Mouse (Mus musculus) kidney, postnatal 10 days (tissue): Measurements from ENCODE around the gene Rtl3.

Source experiments
- DNase-seq: peaks from one replicate; pipeline ENCODE4 v3.0.0; 2021; ENCODE audit warnings: mixed read lengths

The Rtl3 gene

DNA sequence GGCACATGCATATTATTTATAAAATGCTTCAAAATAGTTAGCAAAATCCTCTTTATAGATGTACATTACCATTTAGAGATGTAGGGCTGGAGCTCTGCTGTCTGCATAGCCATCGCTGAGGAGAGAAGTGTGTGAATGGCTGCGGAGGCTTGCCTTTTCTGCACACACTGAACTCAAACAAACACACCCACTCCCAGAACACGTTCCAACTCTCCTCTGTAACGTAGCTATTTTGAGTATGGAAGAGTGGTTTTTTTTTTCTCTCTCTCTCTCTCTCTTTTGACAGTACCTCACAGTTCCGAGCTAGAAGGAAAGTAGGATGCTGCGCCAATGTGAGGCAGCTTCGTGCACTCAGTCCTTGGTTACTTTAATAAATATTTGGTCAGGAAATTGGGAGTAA is at the start of gene Rtl3:
TSS of gene Rtl3 (minus strand) at position 236 of the 400 bp plus-strand sequence.
- no peak for DNase-seq

DNA sequence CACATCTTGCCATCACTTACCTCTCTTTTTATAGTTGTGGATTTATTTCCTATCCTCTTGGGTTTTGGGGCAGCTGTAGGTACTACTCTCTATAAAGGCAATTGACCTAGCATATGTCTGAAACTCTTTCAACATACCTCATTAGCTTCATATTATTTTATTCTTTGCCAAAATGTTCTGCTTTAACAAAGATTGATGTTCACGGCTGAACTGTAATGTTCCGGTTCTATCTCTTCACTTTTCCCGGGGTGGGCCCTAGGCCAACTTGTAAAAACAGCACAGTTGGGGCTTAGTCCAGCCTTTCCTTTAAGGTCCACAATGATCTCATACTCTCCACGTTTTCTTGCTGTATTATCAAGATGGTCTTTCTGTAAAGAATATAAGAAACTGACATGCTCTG is 31.9 kb upstream of the Rtl3 start:
- DNase-seq: peak; percentile 20

DNA sequence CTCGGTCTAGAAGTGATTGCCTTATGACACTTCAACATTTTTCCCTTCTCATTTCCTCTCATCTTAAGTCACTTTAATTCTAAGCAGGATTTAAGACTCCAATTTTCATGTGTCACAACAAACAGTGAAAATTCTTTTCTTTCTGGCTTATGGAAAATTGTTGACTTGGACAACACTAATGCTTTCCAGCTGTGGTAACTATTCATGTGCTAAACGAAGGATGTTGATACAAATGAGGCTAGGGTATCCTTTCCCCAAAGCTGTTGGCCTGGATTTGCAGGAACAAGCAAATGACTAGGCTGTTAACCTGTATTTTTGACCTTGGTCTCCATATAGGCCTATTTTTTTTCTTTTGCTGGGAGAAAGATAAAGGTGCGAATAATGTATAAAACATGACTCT is 31.4 kb upstream of the Rtl3 start:
- DNase-seq: no peak

DNA sequence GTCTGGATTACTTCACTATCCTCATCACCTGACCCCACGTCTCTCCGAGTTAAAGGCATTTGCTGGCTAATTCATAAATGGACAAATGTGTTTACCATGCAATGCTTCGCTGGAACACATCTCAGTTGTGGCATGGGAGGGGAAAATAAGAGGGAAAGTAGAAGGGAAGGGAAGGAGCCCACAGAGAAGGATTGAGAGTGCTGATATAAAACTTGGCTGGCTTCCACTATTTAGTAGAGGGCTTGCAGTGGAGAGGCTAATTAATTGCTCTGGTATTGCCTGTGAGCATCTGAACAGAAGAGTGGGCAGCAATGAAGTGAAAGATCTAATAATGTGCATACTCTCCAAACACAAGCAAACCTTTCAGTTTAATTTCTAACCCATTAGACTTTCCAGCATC is 31.0 kb upstream of the Rtl3 start:
- DNase-seq: no peak

DNA sequence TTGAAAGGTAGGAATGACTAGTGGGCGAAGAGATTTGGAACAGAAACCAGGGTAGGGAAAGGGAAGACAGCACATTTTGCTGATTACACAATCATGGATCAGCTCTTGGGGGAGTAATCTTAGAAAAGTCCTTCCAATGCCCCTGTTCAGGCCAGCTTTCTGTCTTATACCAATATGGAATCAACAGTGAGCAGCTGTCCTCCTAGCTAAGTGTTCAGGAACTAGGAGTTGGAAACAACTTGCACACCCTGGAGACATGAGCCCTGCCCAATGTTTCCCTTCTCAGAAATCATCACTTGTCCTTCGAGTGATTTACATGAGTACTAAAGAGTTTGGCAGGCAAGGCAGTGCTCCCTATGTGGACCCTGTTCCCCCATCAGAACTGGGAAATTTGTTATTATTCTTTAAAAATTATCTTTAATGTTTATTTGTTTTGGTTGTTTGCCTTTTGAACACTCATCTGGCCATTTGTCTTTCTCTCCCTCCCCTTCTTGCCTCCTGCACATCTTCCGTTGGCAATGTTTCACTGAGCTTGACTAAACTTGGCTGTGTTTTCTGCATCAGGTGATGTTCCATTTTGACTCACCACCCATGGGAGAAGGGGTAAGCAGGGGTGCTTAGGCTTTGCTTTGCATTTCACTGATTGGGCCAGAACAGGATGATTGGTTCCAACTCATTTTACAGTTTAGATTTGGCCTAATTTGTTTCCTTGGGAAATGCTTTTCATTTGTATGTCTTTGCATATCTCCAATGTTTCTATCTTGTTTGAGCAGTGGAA is 13.3 kb upstream of the Rtl3 start:
- DNase-seq: no peak

DNA sequence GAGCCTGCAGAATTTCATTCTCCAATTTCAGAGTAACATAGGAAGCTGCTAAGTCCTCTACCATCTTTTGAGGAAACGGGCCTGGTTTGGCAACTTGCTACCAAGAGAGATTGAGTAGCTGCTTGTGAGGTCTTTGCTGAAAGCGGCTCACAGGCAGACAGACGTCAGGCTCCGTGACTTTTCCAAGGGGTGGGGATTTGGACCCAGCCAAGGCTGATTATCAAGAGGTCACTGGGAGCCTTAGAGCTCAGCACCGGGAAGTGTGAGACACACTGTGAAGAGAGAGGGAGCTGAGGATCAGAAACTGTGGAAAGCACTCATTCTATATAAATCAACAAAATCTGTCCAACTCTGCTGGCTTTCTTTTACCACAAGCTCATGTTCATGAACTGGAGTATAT is 853 bp downstream of the Rtl3 start:
- DNase-seq: peak; percentile 13

DNA sequence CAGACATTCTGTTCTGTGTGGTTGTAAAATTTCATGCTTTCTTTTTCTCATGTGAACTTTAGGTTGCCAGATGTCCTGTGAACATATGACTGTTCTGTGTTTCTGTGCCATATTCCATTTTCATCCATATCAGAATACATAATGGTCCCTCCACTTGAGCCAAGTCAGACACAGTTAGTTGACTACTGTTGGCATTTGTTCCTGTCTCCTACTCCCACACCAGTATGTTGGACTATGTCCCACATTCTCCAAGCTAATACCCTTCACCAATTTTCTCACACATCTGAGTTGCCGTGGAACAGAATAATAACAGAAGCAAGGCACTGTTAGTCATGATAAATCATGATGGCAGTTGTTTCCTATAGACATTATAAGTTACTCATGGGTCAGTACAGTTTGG is 9.9 kb downstream of the Rtl3 start:
- no peak for DNase-seq

DNA sequence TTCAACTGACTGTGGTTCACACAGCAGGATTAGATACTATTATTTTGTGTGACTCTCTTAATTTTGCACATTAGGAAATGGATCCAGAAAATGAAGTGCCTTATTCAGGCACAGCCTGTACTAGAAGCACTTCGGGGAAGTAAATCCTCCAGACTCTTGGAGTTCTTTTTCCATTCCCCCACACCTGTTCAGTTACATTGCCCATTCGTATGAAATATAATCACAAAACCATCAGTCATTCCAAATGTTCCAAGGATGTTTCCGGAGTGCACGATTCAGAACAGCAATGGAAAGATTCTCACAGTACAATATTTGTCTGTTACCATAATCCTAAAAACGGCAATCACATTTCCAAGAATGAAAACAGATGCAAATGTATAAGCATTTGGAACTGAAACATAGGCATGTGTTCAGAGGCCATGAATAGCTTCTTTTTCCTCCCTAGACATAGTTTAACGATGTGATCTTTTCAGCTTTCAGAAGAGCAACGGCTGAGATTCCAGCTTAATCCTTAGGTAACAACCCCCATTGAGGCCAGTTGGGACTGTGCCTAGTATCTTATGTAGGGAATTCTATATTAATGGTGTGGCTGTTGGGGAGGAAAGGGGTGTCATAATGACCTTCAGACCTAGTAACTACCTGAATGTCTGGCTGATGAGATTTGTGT is 30.8 kb downstream of the Rtl3 start:
- no peak for DNase-seq

DNA sequence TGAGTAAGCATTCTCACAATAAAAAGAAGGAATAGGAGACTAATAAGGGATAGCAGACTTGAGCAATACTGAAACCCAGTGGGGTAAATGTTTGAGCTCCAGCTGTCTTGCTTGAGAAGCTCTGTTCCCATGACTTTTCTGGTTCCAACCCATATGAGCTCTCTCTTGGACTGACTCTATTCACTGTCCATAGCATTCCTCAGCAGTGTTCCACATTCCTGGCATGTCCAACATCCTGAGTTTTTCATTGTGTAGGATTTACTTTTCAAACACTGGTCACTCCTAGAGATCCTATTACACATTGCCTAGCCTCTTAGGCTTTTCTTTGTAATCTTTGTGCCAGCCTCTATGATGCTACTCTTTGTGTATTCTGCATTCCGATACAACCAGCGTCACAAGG is 36.1 kb downstream of the Rtl3 start:
- DNase-seq: no peak

DNA sequence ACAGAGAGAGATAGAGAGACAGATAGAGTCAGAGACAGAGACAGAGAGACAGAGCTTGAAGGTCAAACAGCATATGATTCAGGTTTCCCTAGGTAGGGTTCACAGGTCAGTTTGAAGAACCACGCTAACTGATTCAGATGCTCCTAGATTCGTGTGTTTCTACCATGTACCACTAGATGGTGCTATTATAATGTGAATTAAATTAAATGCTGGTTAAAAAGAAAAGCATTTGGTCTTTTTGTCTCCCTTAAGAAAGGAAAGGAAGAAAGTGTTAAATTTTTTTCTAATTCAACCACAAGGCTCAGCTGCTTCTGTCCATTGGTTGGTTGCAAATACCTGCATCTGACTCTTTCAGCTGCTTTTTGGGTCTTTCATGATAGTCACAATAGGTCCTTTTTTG is 45.8 kb downstream of the Rtl3 start:
- DNase-seq: no peak
